Mouse (Mus musculus): ENCODE results near the gene Tmem150c.

Gene Tmem150c

DNA sequence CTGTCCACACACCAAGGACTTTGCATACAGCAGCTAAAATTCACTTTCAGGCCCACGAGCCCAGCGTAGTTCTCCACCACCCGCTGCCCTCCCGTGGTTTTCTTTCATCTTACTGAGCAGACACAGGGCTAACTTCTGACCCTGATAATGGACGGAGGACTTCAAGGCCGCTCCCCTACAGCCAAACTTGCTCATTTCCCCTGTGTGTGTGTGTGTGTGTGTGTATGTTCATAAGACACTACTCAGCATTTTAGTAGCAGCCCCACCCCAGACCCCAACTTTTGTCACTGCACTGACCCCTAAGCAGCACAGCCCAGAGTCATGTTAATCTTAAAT is at the start of gene Tmem150c:
TSS of gene Tmem150c (minus strand) at position 171 of the 336 bp plus-strand sequence.
- DNase-seq (ENCODE audit: low read depth) = no peak

DNA sequence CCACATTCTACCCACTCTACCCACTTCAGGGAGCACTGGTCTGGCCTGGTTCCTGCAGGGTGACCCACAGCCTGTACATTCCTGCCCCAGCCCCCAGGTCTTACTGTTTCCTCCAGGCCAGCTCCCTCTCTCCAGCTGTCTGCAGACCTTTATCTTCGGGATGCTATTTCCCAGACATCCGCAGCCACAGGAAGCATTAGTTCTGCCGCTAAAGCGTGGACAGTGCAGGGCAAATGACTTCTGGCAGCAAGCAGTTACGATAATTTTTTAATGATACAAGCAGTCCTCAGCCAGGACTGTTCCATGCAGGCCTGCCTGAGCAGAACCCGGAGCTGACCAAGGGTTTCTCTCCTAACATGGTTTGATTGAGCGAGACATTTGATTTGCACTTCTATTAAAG is 49.5 kb upstream of the Tmem150c start:
- DNase-seq (ENCODE audit: low read depth) = no peak

DNA sequence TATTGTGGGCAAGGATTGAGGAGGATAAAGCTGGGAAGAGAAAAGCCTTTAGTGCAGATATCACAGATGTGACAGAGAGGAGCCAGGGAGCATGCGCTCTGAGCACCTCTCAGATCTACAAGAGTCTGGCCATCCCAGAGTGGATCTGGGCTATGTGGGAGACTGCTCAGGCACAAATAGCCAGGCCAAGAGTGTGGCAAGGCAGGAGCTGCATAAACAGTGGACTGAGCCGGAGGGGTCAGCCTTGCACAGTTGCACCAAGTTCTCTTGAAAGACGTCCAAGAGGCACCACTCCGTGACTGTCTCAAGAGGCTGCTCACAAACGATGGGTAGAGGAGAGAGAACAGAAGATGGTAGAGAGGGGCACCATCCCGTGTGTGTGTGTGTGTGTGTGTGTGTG is 47.1 kb upstream of the Tmem150c start:
- no peak for DNase-seq (ENCODE audit: low read depth)

DNA sequence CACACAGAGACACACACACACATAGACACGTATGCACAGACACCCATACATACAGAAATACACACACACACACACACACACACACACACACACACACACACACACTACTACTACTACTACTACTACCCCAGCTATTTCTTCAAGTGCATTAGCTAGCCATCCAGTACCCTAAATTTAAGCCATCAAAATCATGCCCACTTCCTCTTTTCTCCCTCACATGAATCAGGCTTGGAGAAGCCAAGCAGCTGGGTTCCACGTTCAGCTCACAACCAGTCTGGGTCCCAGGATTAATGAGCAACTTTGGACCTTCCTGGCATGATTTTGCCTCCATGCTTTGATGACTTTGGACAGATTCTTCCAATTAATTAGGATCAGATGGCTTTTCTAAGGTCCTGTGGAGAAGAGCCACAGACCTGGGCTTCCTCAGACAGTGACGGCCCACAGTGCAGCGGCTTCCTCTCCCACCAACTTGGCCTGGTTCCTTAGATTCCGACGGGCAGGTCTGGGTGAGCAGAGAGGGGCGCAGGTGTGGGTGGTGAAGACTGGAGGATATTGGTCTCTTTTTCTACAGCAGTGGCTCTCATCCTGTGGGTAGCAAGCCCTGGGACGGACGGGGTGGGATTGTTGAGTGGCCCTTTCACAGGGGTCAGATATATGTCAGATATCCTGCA is 46.0 kb upstream of the Tmem150c start:
- no peak for DNase-seq (ENCODE audit: low read depth)

DNA sequence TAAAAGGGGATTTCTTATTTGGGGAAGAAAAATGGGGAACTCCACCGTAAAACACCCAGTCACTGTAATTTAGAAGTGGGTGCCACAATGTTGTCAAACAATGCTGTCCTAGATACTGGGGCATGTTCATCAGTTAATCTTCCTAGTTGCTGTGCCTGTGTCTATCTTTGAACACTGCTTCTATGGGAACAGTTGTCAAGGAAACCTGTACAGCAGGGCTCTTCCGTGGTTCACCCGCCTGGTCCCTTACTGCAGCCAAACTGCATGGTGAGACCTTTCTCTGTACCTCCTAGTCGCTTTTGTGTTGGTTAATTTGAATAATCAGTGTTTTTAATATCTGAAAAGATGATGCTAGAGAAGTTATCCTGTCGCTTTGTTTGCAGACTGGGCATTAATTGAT is 41.2 kb upstream of the Tmem150c start:
- DNase-seq (ENCODE audit: low read depth) = no peak

DNA sequence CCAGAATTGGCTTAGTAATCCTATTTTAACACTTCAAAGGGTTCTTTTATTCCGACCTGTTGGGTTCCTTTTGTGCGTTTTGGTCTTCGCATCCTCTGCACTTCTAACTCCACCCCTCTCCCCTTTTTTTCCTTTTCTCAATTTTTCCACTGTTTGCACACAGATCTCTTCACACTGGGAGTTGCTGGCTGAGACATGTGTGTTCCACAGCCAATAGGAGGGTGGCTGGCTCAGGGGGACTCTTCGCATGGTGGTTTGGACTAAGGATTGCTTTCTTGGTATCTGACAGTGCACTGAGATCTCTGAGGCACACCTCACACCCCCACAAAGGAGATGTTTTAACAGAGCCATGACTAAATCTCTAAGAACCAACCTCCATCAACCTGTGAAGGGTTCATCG is 40.7 kb upstream of the Tmem150c start:
- DNase-seq (ENCODE audit: low read depth) = no peak

DNA sequence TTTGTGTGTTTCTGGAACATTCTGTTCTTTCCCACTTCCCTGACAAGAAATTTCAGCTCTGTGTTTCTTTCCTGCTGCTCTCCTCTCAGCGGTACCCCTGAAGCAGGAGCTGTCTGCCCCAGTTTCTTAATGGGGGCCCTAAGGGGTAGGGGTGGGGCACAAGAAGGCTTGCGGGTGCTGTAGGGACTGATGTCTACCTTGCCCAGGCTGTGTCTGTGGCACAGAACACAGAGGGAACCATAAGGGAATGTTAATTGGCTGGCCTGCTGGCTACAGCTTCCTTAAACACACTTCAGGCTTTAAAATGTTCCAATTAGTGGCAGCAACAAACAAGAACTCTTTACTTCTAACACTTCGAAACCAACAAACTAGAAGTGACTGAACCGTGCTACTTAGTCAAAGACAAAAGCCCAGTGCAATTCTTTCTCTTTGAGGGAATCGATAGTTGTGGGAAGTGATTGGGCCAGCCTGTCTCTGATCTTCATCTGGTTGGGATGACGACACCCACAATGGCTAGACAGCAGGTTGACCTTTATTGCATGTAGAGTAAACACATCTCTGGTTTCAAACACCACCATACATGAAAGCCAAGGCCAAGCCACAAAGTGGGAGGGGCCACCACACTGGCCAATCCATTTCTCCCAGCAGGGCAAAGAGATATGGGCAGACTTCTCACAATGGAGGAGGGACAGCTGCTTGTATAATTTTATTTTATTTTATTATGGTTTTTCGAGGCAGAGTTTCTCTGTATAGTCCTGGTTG is 39.7 kb upstream of the Tmem150c start:
- no peak for DNase-seq (ENCODE audit: low read depth)

DNA sequence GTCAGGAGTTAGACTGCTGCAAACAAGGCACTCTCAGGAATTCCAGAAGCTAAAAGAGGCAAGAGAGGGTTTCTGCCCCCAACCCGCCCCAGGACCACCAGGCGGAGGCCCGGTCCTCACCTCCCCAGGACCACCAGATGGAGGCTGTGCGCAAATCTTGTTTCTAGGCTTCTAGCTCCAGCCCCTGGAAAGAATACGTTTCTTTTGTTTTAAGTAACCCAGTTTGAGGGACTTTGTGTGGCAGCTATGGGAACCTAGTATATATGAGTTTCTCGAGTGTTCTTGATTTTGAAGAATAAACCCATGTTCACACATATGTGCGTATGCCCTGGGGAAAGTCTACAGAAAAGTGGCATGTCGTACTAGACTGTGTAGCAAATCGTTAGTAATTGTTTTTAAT is 37.9 kb upstream of the Tmem150c start:
- DNase-seq (ENCODE audit: low read depth) = no peak

DNA sequence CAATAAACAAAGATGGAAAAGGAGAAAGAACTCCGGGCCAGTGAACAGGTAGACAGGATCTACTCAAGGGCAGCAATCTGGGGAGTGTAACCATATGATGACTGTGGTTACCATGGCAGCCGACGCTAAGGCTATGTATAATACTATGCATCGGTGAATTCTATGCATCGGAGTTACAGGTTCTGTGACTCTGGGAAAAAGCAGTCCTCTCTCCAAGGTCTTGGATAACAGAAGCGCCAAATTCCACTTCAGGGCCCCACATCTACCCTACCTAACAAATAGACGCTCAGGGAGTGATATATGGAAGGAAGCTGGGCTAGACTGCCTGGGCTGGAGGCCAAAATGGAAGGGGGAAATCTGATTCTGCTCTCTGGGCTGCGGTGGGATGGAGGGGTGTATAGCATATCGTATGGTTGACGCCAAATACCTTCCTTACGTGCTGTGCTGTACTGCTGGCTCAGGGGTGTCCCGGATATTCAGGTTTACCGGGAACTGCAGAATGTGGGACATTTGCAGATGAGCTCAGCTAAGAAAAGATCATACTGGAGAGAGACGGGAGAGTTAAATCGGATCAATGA is 37.3 kb upstream of the Tmem150c start:
- no peak for DNase-seq (ENCODE audit: low read depth)

DNA sequence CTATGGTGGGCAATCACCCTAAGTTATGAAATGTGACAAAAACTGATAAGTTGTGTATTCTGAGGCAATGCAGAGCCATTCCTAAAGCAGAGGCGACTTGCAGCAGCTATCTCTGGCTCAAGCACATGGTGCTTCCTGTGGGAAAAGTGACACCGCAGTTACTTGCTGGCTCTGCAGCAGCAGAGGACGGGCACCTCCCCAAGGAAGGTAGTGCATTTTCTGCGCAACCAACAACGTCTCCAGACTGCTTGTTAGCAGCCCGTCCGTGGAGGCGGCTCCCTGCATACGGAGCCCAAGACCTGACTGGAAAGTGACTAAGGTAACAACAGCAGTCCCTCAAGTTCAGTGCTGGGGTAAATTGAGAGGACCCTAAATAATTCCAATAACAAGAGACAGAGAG is 36.8 kb upstream of the Tmem150c start:
- no peak for DNase-seq (ENCODE audit: low read depth)

DNA sequence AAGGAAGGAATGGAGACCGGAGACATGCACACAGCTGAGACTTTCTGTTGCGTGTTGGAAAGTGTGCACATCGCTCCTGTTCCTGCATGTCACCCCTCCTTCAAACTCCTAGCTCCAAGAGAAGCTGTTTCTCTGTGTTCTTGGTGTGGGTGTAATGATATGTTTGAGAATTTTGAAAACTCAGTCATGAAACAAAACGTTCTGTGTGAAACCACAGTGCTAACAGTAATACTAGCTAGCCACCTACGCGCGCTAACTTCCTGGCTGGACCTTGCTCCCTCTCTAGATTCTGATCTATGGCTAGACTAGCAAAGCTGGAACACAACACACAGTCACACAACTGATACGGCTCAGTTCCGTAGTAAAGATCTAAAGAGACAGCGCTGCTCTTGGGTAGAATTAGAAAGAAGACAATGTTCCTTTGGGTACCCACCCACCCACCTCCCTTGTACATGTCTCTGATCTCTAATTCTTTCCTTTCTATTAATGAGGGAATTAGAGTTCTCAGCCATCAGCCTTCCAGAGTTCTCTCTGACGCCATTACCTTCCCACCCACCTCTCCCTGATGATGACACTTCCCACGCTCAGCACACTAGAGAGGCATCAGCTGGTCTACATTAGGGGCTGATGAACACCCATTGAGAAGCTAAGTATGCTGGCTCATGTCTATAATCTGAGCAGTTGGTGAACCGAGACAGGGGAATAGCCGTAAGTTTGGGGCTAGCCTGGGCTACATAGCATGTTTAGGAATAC is 32.0 kb upstream of the Tmem150c start:
- DNase-seq (ENCODE audit: low read depth) = no peak

DNA sequence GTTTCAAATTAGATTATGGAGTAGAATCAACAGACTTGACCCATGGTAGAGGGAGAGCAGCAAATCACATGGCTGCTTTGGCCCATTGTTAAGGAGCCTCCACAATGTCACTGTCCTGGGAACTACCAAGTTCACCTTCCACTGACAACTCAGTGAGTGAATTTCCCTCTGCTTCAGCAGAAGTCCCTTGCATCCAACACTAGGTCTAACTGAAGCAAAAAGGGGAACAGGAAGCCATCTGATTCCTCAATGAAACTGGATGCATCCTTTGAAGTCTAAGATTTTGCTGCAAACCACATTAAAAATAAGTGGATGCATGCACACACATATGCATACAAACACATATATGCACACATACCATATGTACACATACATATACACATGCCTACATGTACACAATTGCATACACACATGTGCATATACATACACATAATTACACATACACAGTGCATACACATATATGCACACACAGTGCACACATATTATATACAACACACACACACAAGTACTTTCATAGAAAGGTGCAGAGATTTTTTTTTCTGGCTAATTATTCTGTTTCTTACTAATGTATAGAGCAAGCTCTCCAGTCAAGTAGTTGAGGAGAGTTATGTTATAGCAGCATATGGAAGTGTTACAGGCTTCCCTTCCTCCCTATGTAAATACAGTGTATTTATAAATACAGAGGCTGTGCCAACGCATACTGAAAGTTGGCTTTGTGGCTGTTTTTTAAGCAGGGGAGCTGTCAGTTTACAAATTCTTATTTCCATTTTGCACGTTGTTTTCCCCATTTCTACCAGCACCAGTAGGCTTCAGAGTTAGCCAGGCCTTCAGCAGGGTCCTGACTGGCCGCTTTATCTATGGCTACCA is 27.7 kb upstream of the Tmem150c start:
- DNase-seq (ENCODE audit: low read depth) = no peak

DNA sequence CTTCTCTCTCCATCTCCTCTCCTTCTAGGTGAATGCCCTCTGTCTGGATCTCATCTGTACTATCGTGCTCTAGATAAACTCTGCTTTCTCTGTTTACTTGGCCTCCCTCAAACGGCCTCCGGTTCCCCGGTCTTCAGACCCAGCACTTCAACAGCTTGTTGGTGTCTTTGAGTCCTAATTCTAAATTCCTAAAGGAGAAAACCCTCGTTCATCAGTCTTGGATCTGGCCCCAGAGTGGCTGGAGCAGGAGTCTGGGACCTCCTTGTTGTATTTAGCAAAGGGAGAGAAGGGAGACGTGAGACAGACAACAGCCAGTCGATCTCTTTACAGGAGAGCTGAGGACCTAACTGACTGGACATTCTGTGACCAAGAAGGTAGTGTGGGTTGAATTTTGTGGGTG is 27.0 kb upstream of the Tmem150c start:
- no peak for DNase-seq (ENCODE audit: low read depth)

DNA sequence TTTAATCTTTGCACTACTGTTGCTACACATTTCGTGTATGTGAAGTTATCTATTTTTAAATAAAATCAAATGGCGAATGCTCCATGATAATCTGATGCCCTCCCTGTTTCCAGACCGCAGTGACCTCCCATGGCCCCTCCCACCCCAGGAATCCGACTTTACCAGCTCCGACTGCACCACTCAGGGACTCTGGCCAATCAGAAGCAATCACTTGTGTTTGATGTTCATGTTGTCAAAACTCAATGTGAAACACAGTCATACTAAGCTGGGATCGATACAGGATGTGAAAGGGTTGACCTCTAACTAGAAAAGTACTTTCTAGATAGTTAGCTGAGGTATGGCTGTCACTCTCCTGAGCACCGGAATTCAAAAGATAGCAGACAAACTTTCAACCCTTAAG is 26.3 kb upstream of the Tmem150c start:
- DNase-seq (ENCODE audit: low read depth) = no peak

DNA sequence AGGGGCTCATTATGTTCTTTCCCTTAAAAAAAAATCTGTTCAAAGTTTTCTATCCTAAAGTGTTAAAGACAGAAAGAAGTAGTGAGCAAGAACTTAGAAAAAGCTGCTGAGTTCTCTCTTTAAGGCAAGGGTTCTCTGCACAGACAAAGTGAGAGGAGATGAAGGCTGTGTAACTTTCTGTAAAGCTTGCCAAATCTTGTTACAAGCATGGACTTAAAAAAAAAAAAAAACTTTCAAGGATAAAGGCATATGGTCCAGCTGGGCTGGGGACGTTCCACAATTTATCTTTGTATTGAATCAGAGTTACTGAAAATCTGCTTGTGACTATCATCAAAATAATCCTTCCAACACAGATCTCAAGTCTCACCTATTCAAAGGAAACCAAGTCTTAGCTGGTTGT is 21.4 kb upstream of the Tmem150c start:
- DNase-seq (ENCODE audit: low read depth) = no peak

DNA sequence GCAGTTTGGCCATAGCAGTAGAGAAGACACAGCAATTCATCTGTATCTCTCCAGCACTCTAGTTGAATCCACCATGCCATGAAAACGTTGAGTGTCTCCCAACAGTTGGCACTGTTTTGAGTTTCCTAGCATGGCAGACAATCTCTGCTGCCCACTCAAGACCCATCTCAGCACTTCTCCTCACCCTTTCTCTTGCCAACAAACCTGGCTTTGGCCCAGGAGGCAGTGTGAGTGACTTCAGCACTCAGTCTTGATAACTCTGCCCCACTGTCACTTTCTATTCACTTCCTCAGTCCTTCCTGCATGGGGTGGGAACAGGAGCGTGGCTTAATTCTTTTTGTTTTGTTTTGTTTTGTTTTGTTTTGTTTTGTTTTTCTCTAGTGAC is 19.2 kb upstream of the Tmem150c start:
- DNase-seq (ENCODE audit: low read depth) = no peak

DNA sequence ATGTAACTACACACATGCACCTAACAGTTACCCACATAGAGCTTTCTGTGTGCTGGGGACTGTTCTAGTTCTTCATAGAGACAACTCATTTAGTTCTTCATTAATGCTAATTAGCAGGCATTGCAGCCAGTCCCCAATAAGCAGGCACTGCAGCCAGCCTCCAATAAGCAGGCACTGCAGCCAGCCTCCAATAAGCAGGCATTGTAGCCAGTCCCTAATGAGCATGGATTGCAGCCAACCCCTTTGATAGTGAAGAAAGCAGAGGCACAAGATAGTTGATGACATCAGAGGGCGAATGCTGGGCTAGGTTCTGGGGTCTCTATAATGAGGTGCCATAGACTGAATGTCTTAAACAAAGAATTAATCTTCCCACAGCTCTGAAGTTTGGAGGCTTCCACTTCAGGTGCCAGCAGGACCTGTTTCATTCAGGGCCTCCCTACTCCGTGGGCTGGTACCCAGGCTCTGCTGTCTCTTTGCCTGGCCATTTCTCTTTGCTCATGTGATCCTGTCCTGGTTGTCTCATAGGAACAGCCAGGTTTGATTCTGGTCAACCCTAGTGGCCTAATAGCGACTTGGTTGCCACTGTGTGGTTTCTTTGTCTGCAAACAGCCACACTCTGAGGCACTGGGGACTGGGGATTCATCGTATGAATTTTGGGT is 18.6 kb upstream of the Tmem150c start:
- no peak for DNase-seq (ENCODE audit: low read depth)

DNA sequence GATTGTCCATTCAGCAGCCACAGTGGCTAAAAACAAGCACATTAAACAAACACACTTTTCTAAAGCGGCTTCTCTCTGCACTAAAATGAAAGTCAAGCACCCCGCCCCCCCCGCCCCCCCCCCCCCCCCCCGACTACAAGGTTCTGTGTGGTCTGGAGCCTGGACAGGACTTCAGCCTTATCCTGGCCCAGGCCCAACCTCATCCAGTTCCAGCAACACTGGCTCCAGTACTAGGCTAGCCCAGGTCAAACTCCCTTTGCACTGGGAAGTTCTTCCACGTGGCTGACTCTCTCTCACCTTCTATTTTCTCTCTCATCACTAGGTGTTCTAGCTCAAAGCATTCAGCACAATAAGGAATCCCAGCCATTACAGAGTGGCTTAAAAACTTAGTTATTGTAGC is 17.9 kb upstream of the Tmem150c start:
- no peak for DNase-seq (ENCODE audit: low read depth)

DNA sequence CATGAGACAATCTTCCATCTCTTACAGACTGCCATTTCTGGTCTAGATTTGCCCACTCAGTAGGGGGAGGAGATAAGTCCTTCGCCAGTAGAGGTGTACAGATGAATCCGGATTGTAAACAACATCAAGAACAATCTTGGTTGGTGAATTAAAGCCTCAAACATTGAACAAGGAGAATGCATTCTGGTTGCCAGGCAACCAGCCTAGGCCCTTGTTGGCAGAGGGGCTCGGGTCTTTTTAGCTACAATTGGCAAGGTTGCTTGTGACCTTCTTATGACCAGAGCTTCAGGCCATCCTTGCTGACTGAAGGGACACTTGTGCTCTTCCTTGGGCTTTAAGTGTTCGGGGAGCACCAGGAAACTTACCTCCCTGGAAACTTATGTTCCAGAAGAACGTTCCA is 16.5 kb upstream of the Tmem150c start:
- no peak for DNase-seq (ENCODE audit: low read depth)

DNA sequence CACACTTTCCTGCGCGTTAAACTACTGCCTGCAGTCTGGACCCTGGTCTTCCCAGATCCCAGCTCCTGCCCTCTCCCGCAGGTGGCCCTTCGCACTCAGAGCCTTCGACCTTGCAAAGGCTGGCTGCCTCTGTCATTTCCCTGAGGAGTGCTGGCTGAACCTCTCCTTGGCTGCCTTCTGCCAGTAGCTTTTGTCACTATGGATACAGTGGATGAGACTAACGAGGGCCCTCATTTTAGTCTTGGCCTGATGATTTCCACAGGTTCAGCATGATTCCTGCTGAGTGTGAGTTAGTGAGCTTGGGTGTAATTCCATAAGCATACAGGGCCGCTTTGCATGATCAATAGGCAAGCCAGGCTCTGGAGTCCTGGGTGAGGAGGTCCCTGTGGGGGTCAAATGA is 16.0 kb upstream of the Tmem150c start:
- no peak for DNase-seq (ENCODE audit: low read depth)

DNA sequence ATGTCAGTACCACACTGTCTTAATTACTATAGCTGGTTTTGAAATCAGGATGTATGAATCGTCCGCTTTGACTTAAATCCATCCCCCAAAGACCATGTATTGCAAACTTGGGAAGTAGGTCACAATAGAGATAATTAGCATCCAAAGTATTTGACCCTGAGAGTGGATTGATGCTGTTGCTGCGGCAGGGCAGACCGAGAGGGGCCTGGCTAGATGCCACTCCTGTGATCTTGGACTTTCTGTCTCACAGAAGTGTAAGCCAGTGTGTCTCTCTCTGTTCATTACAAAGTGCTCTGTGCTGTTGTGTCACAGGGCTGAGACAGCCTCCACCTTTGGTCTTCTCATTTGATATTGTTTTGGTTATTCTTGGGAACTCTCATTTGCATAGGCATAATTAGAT is 12.5 kb upstream of the Tmem150c start:
- DNase-seq (ENCODE audit: low read depth) = no peak

Data from c-Kit-positive CD71-positive TER-119-negative erythroid progenitor cells, embryonic 14.5 days (primary cell).